Mouse (Mus musculus): Measurements from ENCODE around the gene Synj2.

DNA sequence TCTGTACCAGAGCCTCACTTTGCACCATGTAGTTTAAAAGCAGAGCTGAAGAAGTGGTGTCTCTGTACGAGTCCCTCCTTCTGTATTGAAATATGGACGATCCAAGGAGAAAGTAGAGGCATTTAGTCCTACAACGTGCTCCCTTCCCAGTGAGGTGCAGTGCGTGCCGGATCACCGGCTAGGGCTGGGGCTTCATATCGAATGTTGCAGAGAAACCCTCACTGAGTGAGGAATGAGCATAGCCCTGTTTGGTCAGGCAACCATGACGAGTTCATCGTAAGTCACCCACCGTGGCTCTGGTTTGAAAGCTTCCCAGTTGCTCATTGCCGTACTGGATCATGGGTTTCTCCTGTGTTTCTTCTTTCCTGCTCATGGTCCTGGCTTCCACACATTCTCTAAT lies 95.8 kb downstream of the Synj2 start:
- TF ChIP-seq CTCF (IDR thresholded peaks at IDR 0.05; ENCODE audit: low read depth) (no peak), EP300 (optimal IDR thresholded peaks at IDR 0.05) (no peak)

Data from stomach, postnatal 0 days (tissue).